Mouse (Mus musculus): Measurements from ENCODE around the gene Hapln4. TPM values are rescaled to one million over a fixed set of nuclear protein-coding genes. Genes with fewer than 3 reads are reported as not detected.
A peak's percentile ranks its signal among the peaks of the same experiment; 100 is the strongest.

The Hapln4 gene
- polyA plus RNA-seq, 1 experiment from 2014 or later = 0.06 TPM

GRCm38 (mm10) chr8:70130066-70130465, 46.8 kb downstream of the Hapln4 start:
- Histone ChIP-seq H3K4me1 (replicated peaks; ENCODE audit: control insufficient read depth, insufficient read depth, low read length) (peaks cover 15% of the 10 kb centered on the region), H3K9me3 (ENCODE audit: control insufficient read depth, low read length) (no peaks in the 10 kb centered on the region), H3K27ac (ENCODE audit: low read length) (no peak overlapping the region), H3K9ac (ENCODE audit: low read length) (no peak overlapping the region), H3K4me3 (ENCODE audit: low read length) (no peak overlapping the region), H3K36me3 (ENCODE audit: control insufficient read depth, insufficient read depth, low read length) (peaks cover 2% of the 10 kb centered on the region), H3K4me2 (ENCODE audit: low read depth, low read length) (no peak overlapping the region), H3K27me3 (ENCODE audit: control insufficient read depth, insufficient read depth, low read depth, low read length) (no peaks in the 10 kb centered on the region)
- ATAC-seq (ENCODE audit: low read depth) = no peak
- WGBS = 83% methylated on average over 3 of the region's 3 CpGs

- Histone ChIP-seq H3K4me2 (ENCODE audit: low read depth, low read length) (peak within 1 kb of the TSS; percentile 73), H3K4me1 (replicated peaks; ENCODE audit: control insufficient read depth, insufficient read depth, low read length) (peaks cover 15% of the 10 kb centered on the region), H3K36me3 (ENCODE audit: control insufficient read depth, insufficient read depth, low read length) (peaks cover 11% of the 10 kb centered on the region), H3K9me3 (ENCODE audit: control insufficient read depth, low read length) (no peaks in the 10 kb centered on the region), H3K27ac (ENCODE audit: low read length) (no peak within 1 kb of the TSS), H3K9ac (ENCODE audit: low read length) (peak within 1 kb of the TSS; percentile 72), H3K27me3 (ENCODE audit: control insufficient read depth, insufficient read depth, low read depth, low read length) (no peaks in the 10 kb centered on the region), H3K4me3 (ENCODE audit: low read length) (peak within 1 kb of the TSS; percentile 58)
- ATAC-seq (ENCODE audit: low read depth) = peak; percentile 91
- WGBS = 1% methylated on average over 37 of the region's 37 CpGs
Measured at GRCm38 (mm10) chr8:70131166-70131883, 48.1 kb downstream of the Hapln4 start, which contains the start of gene Nr2c2ap. TSS of gene Nr2c2ap (plus strand) at chr8:70131333.

- WGBS = 89% methylated on average over 5 of the region's 5 CpGs
- Histone ChIP-seq H3K9ac (ENCODE audit: low read length) (no peak overlapping the region), H3K36me3 (ENCODE audit: control insufficient read depth, insufficient read depth, low read length) (peaks cover 11% of the 10 kb centered on the region), H3K9me3 (ENCODE audit: control insufficient read depth, low read length) (no peaks in the 10 kb centered on the region), H3K4me1 (replicated peaks; ENCODE audit: control insufficient read depth, insufficient read depth, low read length) (peaks cover 16% of the 10 kb centered on the region), H3K27me3 (ENCODE audit: control insufficient read depth, insufficient read depth, low read depth, low read length) (no peaks in the 10 kb centered on the region), H3K4me2 (ENCODE audit: low read depth, low read length) (no peak overlapping the region), H3K27ac (ENCODE audit: low read length) (no peak overlapping the region), H3K4me3 (ENCODE audit: low read length) (no peak overlapping the region)
- ATAC-seq (ENCODE audit: low read depth) = no peak
Measured at GRCm38 (mm10) chr8:70134086-70134485, 50.8 kb downstream of the Hapln4 start.

- no peak for ATAC-seq (ENCODE audit: low read depth)
- Histone ChIP-seq H3K27me3 (ENCODE audit: control insufficient read depth, insufficient read depth, low read depth, low read length) (no peaks in the 10 kb centered on the region), H3K36me3 (ENCODE audit: control insufficient read depth, insufficient read depth, low read length) (peaks cover 11% of the 10 kb centered on the region), H3K9ac (ENCODE audit: low read length) (no peak overlapping the region), H3K4me1 (replicated peaks; ENCODE audit: control insufficient read depth, insufficient read depth, low read length) (peaks cover 14% of the 10 kb centered on the region), H3K27ac (ENCODE audit: low read length) (no peak overlapping the region), H3K9me3 (ENCODE audit: control insufficient read depth, low read length) (no peaks in the 10 kb centered on the region), H3K4me3 (ENCODE audit: low read length) (no peak overlapping the region), H3K4me2 (ENCODE audit: low read depth, low read length) (no peak overlapping the region)
- WGBS = 85% methylated on average over 9 of the region's 9 CpGs
Measured at GRCm38 (mm10) chr8:70134931-70135330, 51.7 kb downstream of the Hapln4 start.

GRCm38 (mm10) chr8:70136591-70136990, 53.3 kb downstream of the Hapln4 start:
- no peaks in the 10 kb centered on the region for H3K27me3 ChIP-seq (ENCODE audit: control insufficient read depth, insufficient read depth, low read depth, low read length)
- H3K4me1 ChIP-seq (replicated peaks; ENCODE audit: control insufficient read depth, insufficient read depth, low read length) = peaks cover 18% of the 10 kb centered on the region
- H3K4me2 ChIP-seq (ENCODE audit: low read depth, low read length) = no peak overlapping the region
- no peak overlapping the region for H3K9ac ChIP-seq (ENCODE audit: low read length)
- H3K27ac ChIP-seq (ENCODE audit: low read length) = no peak overlapping the region
- no peaks in the 10 kb centered on the region for H3K9me3 ChIP-seq (ENCODE audit: control insufficient read depth, low read length)
- 88% methylated on average over 4 of the region's 4 CpGs for WGBS
- peaks cover 11% of the 10 kb centered on the region for H3K36me3 ChIP-seq (ENCODE audit: control insufficient read depth, insufficient read depth, low read length)
- ATAC-seq (ENCODE audit: low read depth) = no peak
- no peak overlapping the region for H3K4me3 ChIP-seq (ENCODE audit: low read length)

GRCm38 (mm10) chr8:70137890-70138289, 54.6 kb downstream of the Hapln4 start:
- ATAC-seq (ENCODE audit: low read depth) = no peak
- Histone ChIP-seq H3K27ac (ENCODE audit: low read length) (no peak overlapping the region), H3K4me2 (ENCODE audit: low read depth, low read length) (peak overlapping the region; percentile 55), H3K9ac (ENCODE audit: low read length) (peak overlapping the region; percentile 69), H3K9me3 (ENCODE audit: control insufficient read depth, low read length) (no peaks in the 10 kb centered on the region), H3K36me3 (ENCODE audit: control insufficient read depth, insufficient read depth, low read length) (peaks cover 14% of the 10 kb centered on the region), H3K4me1 (replicated peaks; ENCODE audit: control insufficient read depth, insufficient read depth, low read length) (peaks cover 15% of the 10 kb centered on the region), H3K4me3 (ENCODE audit: low read length) (peak overlapping the region; percentile 58; the same call in 1 of the 2 replicates), H3K27me3 (ENCODE audit: control insufficient read depth, insufficient read depth, low read depth, low read length) (no peaks in the 10 kb centered on the region)
- 75% methylated on average over 4 of the region's 4 CpGs for WGBS

GRCm38 (mm10) chr8:70139026-70139857, 56.0 kb downstream of the Hapln4 start, which contains the start of the genes Rfxank, Borcs8 and Mef2b:
TSS of gene Rfxank (minus strand) at chr8:70139154.
TSS of gene Borcs8 (plus strand) at chr8:70139499.
TSS of gene Mef2b (plus strand) at chr8:70139711.
- Histone ChIP-seq H3K36me3 (ENCODE audit: control insufficient read depth, insufficient read depth, low read length) (peaks cover 13% of the 10 kb centered on the region), H3K4me2 (ENCODE audit: low read depth, low read length) (peak within 1 kb of the TSS; percentile 61), H3K9me3 (ENCODE audit: control insufficient read depth, low read length) (no peaks in the 10 kb centered on the region), H3K4me3 (ENCODE audit: low read length) (peak within 1 kb of the TSS; percentile 70), H3K27me3 (ENCODE audit: control insufficient read depth, insufficient read depth, low read depth, low read length) (no peaks in the 10 kb centered on the region), H3K9ac (ENCODE audit: low read length) (peak within 1 kb of the TSS; percentile 77), H3K27ac (ENCODE audit: low read length) (peak within 1 kb of the TSS; percentile 75), H3K4me1 (replicated peaks; ENCODE audit: control insufficient read depth, insufficient read depth, low read length) (peaks cover 15% of the 10 kb centered on the region)
- peak; percentile 98 for ATAC-seq (ENCODE audit: low read depth)
- WGBS = 0% methylated on average over 46 of the region's 46 CpGs

- peaks cover 18% of the 10 kb centered on the region for H3K36me3 ChIP-seq (ENCODE audit: control insufficient read depth, insufficient read depth, low read length)
- ATAC-seq (ENCODE audit: low read depth) = no peak
- H3K9me3 ChIP-seq (ENCODE audit: control insufficient read depth, low read length) = no peaks in the 10 kb centered on the region
- H3K27me3 ChIP-seq (ENCODE audit: control insufficient read depth, insufficient read depth, low read depth, low read length) = no peaks in the 10 kb centered on the region
- peak overlapping the region; percentile 61 for H3K4me2 ChIP-seq (ENCODE audit: low read depth, low read length)
- H3K4me3 ChIP-seq (ENCODE audit: low read length) = peak overlapping the region; percentile 70
- peaks cover 15% of the 10 kb centered on the region for H3K4me1 ChIP-seq (replicated peaks; ENCODE audit: control insufficient read depth, insufficient read depth, low read length)
- peak overlapping the region; percentile 75 for H3K27ac ChIP-seq (ENCODE audit: low read length)
- H3K9ac ChIP-seq (ENCODE audit: low read length) = peak overlapping the region; percentile 77
- 5% methylated on average over 9 of the region's 9 CpGs for WGBS
Measured at GRCm38 (mm10) chr8:70139981-70140380, 56.7 kb downstream of the Hapln4 start.

Measured in lung, embryonic 16.5 days (tissue).